Mouse (Mus musculus): ENCODE data around the gene 1810037I17Rik.

- TF ChIP-seq ETS1 (conservative IDR thresholded peaks at IDR 0.05; ENCODE audit: low read depth, low read length) (no peak), POLR2A (IDR thresholded peaks at IDR 0.05; ENCODE audit: low read depth, low read length) (no peak), HCFC1 (IDR thresholded peaks at IDR 0.05; ENCODE audit: low read depth, low read length) (no peak), MYC (IDR thresholded peaks at IDR 0.05; ENCODE audit: low read depth, low read length) (no peak), USF1 (IDR thresholded peaks at IDR 0.05; ENCODE audit: low read depth, low read length) (no peak), E2F4 (IDR thresholded peaks at IDR 0.05; ENCODE audit: insufficient replicate concordance, low read depth, low read length) (no peak), CTCF (conservative IDR thresholded peaks at IDR 0.05 in 1 of 2, IDR thresholded peaks at IDR 0.05 in 1 of 2; ENCODE audit: low read depth in 2 of 2, low read length in 2 of 2) (peak in 1 of 2 experiments; percentile 56; a peak in 2 of 4 replicates), CHD2 (IDR thresholded peaks at IDR 0.05; ENCODE audit: low read length) (no peak), MEF2A (IDR thresholded peaks at IDR 0.05; ENCODE audit: borderline replicate concordance, low read depth, low read length) (no peak), IRF4 (IDR thresholded peaks at IDR 0.05; ENCODE audit: low read depth, low read length) (no peak), MAX (IDR thresholded peaks at IDR 0.05; ENCODE audit: low read length) (no peak), EP300 (IDR thresholded peaks at IDR 0.05; ENCODE audit: low read length) (no peak), MAFK (IDR thresholded peaks at IDR 0.05; ENCODE audit: insufficient replicate concordance, low read length) (no peak)
Measured at GRCm38 (mm10) chr3:122950129-122950528, 26.1 kb downstream of the 1810037I17Rik start.
